Mouse (Mus musculus): Measurements from ENCODE around the gene Dnajc22.

DNA sequence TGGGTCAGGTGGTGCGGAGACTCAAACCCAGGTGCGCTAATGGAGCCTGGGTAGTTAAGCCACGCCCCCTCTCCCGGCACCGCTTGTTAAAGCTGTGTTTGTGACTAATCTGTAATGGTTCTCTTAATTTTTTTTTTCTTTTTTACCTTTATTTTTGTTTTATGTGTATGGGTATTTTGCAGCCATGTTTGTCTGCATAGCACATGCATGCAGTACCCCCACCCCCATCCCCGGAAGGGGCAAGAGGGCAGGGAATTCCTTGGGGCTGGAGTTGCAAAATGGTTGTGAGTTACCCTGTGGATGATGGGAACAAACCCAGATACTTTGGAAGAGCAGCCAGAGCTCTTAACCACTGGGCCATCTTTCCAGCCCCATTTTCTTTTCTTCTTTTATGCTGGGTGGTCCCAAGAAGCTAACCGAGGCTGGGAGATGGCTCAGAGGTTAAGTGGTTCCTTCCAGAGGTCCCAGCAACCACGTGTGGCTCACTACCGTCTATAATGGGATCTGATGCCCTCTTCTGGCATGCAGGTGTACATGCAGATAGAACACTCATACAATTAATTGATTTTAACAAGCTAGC is 20.5 kb downstream of the Dnajc22 start:
- no peak for TF ChIP-seq POLR2A (IDR thresholded peaks at IDR 0.05; ENCODE audit: insufficient read depth, low read depth, low read length)
- TF ChIP-seq CTCF (IDR thresholded peaks at IDR 0.05; ENCODE audit: insufficient read depth, low read depth, low read length), result no peak

Measured in olfactory bulb, adult 2 months (tissue).